Mouse (Mus musculus) kidney, embryonic 16.5 days (tissue): Measurements from ENCODE around the gene Crat. TPM values are rescaled to one million over a fixed set of nuclear protein-coding genes. Genes with fewer than 3 reads are reported as not detected.

ENCODE experiments used
- ATAC-seq: fragments of 200-750 bp; cut with Nextera tagmentation; 2 replicates; pipeline ENCODE4 v1.8.0; 2017; ENCODE audit warnings: moderate TSS enrichment; ENCODE audit not compliant: low FRiP score, low TSS enrichment
- H3K27ac ChIP-seq: fragments of 300-500 bp; sonication (generic); 2 replicates; pipeline ENCODE4 v1.5.1; 2014; ENCODE audit warnings: low read length
- H3K27me3 ChIP-seq: fragments of 300-500 bp; sonication (generic); 2 replicates; pipeline ENCODE4 v1.6.1; 2014; ENCODE audit warnings: low read length, control low read depth, mixed read lengths; ENCODE audit not compliant: insufficient read depth
- H3K36me3 ChIP-seq: fragments of 300-500 bp; sonication (generic); 2 replicates; pipeline ENCODE4 v1.6.1; 2014; ENCODE audit warnings: low read length, control low read depth, mixed read lengths; ENCODE audit not compliant: insufficient read depth
- H3K4me1 ChIP-seq: fragments of 300-500 bp; sonication (generic); 2 replicates; pipeline ENCODE4 v1.6.1; 2014; ENCODE audit warnings: low read length, control low read depth, mixed read lengths; ENCODE audit not compliant: insufficient read depth
- H3K4me2 ChIP-seq: fragments of 300-500 bp; sonication (generic); replicated peaks from 2 replicates; pipeline ENCODE4 v1.6.1; 2014; ENCODE audit warnings: low read depth, low read length
- H3K4me3 ChIP-seq: fragments of 300-500 bp; sonication (generic); 2 replicates; pipeline ENCODE4 v1.5.1; 2014; ENCODE audit warnings: mild to moderate bottlenecking, low read length
- H3K9ac ChIP-seq: fragments of 300-500 bp; sonication (generic); replicated peaks from 2 replicates; pipeline ENCODE4 v1.6.1; 2014; ENCODE audit warnings: low read length
- H3K9me3 ChIP-seq: fragments of 300-500 bp; sonication (generic); 2 replicates; pipeline ENCODE4 v1.6.1; 2016; ENCODE audit warnings: low read length, control low read depth
- WGBS: fragments of 180-500 bp; shearing (Covaris S2); extraction: QIAGEN DNeasy Blood & Tissue Kit; methylation state at CpG from one replicate; pipeline ENCODE4 v1.1.7; 2014; 5-methylcytosine and 5-hydroxymethylcytosine counted together
- microRNA-seq: library from miRNA; unstranded; fragments of <30 nt; microRNA quantifications from one replicate; pipeline ENCODE4, GENCODE M21; 2016
- polyA plus RNA-seq: library from polyadenylated mRNA; unstranded; fragments of >200 nt; fragmentation: Nextera tagmentation; extraction: Ambion mirVana; gene quantifications from 2 replicates; pipeline ENCODE4 v1.2.1, GENCODE M21; 2015

Crat gene
- polyA plus RNA-seq, 1 experiment from 2014 or later, result 44.2 TPM

- 59% methylated on average over 4 of the region's 4 CpGs for WGBS
- no peak overlapping the region for H3K4me2 ChIP-seq
- H3K9ac ChIP-seq, result no peak overlapping the region
- H3K4me3 ChIP-seq, result no peak overlapping the region
- no peak overlapping the region for H3K27ac ChIP-seq
- no peak for ATAC-seq
- H3K27me3 ChIP-seq, result no peaks in the 10 kb centered on the region
- H3K36me3 ChIP-seq, result peaks cover 15% of the 10 kb centered on the region; the same call in 1 of the 2 replicates
- H3K9me3 ChIP-seq, result no peaks in the 10 kb centered on the region
- H3K4me1 ChIP-seq, result peaks cover 19% of the 10 kb centered on the region
These were observed 59.8 kb downstream of the Crat start for GRCm38 (mm10) chr2:30355861-30356260.

- Histone ChIP-seq H3K36me3 (peaks cover 39% of the 10 kb centered on the region), H3K4me3 (no peak overlapping the region), H3K27me3 (no peaks in the 10 kb centered on the region), H3K4me1 (no peaks in the 10 kb centered on the region), H3K9me3 (no peaks in the 10 kb centered on the region), H3K27ac (no peak overlapping the region), H3K4me2 (no peak overlapping the region), H3K9ac (no peak overlapping the region)
- 65% methylated on average over 2 of the region's 2 CpGs for WGBS
- no peak for ATAC-seq
These were observed 64.5 kb downstream of the Crat start for GRCm38 (mm10) chr2:30351149-30351548.

Small RNA genes within 50 kb of the gene (microRNA-seq; reads per million reads assigned to microRNA genes)
- not detected for gene Gm47292

Other genes starting within 250 kb of the Crat start
- gene Endog, start 244.3 kb downstream of the Crat start, polyA plus RNA-seq, result 22.0 and 22.8 TPM in 2 replicates
- 83.5 and 93.2 TPM in 2 replicates for gene Spout1, start 237.4 kb downstream of the Crat start, polyA plus RNA-seq
- gene Kyat1, start 210.0 kb downstream of the Crat start, polyA plus RNA-seq, result 12.0 and 13.4 TPM in 2 replicates
- gene Lrrc8a, start 178.1 kb downstream of the Crat start, polyA plus RNA-seq, result 43.8 and 46.2 TPM in 2 replicates
- 0.45 TPM in 2 replicates for gene Gm28035, start 175.2 kb downstream of the Crat start, polyA plus RNA-seq
- 15.8 and 16.0 TPM in 2 replicates for gene Phyhd1, start 149.6 kb downstream of the Crat start, polyA plus RNA-seq
- gene Gm28038, start 134.8 kb downstream of the Crat start, polyA plus RNA-seq, result not detected in 2 replicates
- gene Dolk, start 129.5 kb downstream of the Crat start, polyA plus RNA-seq, result 42.6 and 44.2 TPM in 2 replicates
- 37.6 and 47.9 TPM in 2 replicates for gene Nup188, start 129.4 kb downstream of the Crat start, polyA plus RNA-seq
- 100 and 102 TPM in 2 replicates for gene Sh3glb2, start 56.5 kb downstream of the Crat start, polyA plus RNA-seq
- gene Miga2, start 51.6 kb downstream of the Crat start, polyA plus RNA-seq, result 32.0 and 34.9 TPM in 2 replicates
- 44.2 and 46.8 TPM in 2 replicates for gene Dolpp1, start 23.6 kb downstream of the Crat start, polyA plus RNA-seq
- 184 and 191 TPM in 2 replicates for gene Ptpa, start 226 bp upstream of the Crat start, polyA plus RNA-seq
- gene Ier5l, start 58.4 kb upstream of the Crat start, polyA plus RNA-seq, result 2.2 and 2.9 TPM in 2 replicates
- 1.5 and 2.5 TPM in 2 replicates for gene Cstad, start 179.2 kb upstream of the Crat start, polyA plus RNA-seq